Mouse (Mus musculus) heart, adult 2 months (tissue): ENCODE results near the gene Prdm15.

Source experiments
- CTCF ChIP-seq: fragments of 200-600 bp; IDR thresholded peaks from 2 replicates; pipeline ENCODE4 v1.8.1; 2022; ENCODE audit warnings: antibody characterized with exemption, mild to moderate bottlenecking, moderate library complexity
- EP300 ChIP-seq: fragments of 200-500 bp; IDR thresholded peaks from 2 replicates; pipeline ENCODE4 v1.6.1; 2011; ENCODE audit warnings: low read depth, low read length, control low read depth; ENCODE audit not compliant: insufficient read depth
- POLR2A ChIP-seq: fragments of 200-500 bp; IDR thresholded peaks from 2 replicates; pipeline ENCODE4 v1.6.1; 2011; ENCODE audit warnings: mild to moderate bottlenecking, low read depth, low read length, control low read depth; ENCODE audit not compliant: insufficient read depth

DNA sequence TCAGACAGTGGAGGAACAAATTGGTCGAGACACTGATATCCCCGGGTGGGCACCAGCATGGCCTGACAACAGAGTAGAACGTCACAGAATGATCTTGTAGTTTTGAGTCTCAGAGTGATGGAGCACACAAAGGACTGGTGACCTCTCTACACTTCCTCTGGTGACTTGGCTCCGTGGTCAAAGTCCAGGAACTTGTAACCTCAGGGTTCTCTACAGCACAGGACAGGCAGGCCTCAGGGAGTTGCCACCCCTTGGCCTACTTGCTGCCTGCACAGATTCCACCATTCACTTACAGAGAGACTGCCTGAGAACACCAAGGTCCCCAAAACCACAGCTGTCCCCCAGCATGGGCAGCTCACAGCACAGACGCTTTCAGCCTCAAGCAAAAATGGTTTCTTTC, 36.4 kb downstream of the Prdm15 start:
- TF ChIP-seq CTCF (no peak), POLR2A (no peak), EP300 (no peak)
